Mouse (Mus musculus) liver, adult 2 months (tissue): ENCODE data around the gene Ppil1. TPM values are rescaled to one million over a fixed set of nuclear protein-coding genes. Genes with fewer than 3 reads are reported as not detected.
"Not testable (repeated sequence)": the region's sequence is repeated elsewhere in the genome, so short reads cannot be mapped to it uniquely, and the experiment has no call there.

Source experiments
- DNase-seq: peaks from one replicate; pipeline ENCODE4 v3.0.0-alpha.2; 2011; ENCODE audit warnings: low read depth, low spot score; ENCODE audit errors: extremely low read depth
- H3K27ac ChIP-seq: fragments of 200-500 bp; replicated peaks from 2 replicates; pipeline ENCODE4 v1.5.1; 2012; ENCODE audit warnings: low read depth, mild to moderate bottlenecking, control low read depth, inconsistent platforms, low read length; ENCODE audit not compliant: insufficient read depth
- H3K27me3 ChIP-seq: fragments of 200-500 bp; 2 replicates; pipeline ENCODE4 v1.6.1; 2012; ENCODE audit warnings: mild to moderate bottlenecking, moderate library complexity, low read length, inconsistent platforms; ENCODE audit not compliant: control insufficient read depth, insufficient read depth
- H3K36me3 ChIP-seq: fragments of 200-500 bp; 2 replicates; pipeline ENCODE4 v1.6.1; 2012; ENCODE audit warnings: low read length, inconsistent platforms; ENCODE audit not compliant: control insufficient read depth, insufficient read depth
- H3K4me1 ChIP-seq: fragments of 200-500 bp; 2 replicates; pipeline ENCODE4 v1.6.1; 2011; ENCODE audit warnings: low read length; ENCODE audit not compliant: control insufficient read depth, insufficient read depth
- H3K4me3 ChIP-seq: fragments of 200-500 bp; 2 replicates; pipeline ENCODE4 v1.5.1; 2011; ENCODE audit warnings: low read depth, mild to moderate bottlenecking, control low read depth, low read length, moderate library complexity; ENCODE audit not compliant: insufficient read depth
- H3K79me2 ChIP-seq: fragments of 200-500 bp; 2 replicates; pipeline ENCODE4 v1.6.1; 2012; ENCODE audit warnings: inconsistent platforms, mild to moderate bottlenecking, low read length, moderate library complexity; ENCODE audit not compliant: control insufficient read depth, insufficient read depth
- H3K9ac ChIP-seq: fragments of 200-500 bp; 2 replicates; pipeline ENCODE4 v1.6.1; 2012; ENCODE audit warnings: low read depth, mild to moderate bottlenecking, control low read depth, inconsistent platforms, low read length
- CTCF ChIP-seq: fragments of 200-500 bp; IDR thresholded peaks from 2 replicates; pipeline ENCODE4 v1.5.1; 2011; ENCODE audit warnings: low read depth, low read length, control low read depth
- POLR2A ChIP-seq: fragments of 200-500 bp; IDR thresholded peaks from 2 replicates; pipeline ENCODE4 v1.6.1; 2011; ENCODE audit warnings: low read length, control low read depth; ENCODE audit not compliant: insufficient read depth; ENCODE audit errors: extremely low read depth
- WGBS: fragments of 180-500 bp; shearing (Covaris S2); methylation state at CpG from one replicate; pipeline ENCODE4 v1.1.7; 2018; 5-methylcytosine and 5-hydroxymethylcytosine counted together
- polyA plus RNA-seq: library from polyadenylated mRNA; depleted of rRNA; stranded (reverse); fragments of >200 nt; gene quantifications from 2 replicates; pipeline ENCODE4 v1.2.3, GENCODE M21; 2012
- total RNA-seq: library from RNA; depleted of rRNA; stranded (reverse); fragments of >200 nt; gene quantifications from 2 replicates; pipeline ENCODE4 v1.2.3, GENCODE M21; 2014

Ppil1 gene
- total and polyA plus RNA-seq, 2 experiments = 10.4 to 14.7 TPM

DNA sequence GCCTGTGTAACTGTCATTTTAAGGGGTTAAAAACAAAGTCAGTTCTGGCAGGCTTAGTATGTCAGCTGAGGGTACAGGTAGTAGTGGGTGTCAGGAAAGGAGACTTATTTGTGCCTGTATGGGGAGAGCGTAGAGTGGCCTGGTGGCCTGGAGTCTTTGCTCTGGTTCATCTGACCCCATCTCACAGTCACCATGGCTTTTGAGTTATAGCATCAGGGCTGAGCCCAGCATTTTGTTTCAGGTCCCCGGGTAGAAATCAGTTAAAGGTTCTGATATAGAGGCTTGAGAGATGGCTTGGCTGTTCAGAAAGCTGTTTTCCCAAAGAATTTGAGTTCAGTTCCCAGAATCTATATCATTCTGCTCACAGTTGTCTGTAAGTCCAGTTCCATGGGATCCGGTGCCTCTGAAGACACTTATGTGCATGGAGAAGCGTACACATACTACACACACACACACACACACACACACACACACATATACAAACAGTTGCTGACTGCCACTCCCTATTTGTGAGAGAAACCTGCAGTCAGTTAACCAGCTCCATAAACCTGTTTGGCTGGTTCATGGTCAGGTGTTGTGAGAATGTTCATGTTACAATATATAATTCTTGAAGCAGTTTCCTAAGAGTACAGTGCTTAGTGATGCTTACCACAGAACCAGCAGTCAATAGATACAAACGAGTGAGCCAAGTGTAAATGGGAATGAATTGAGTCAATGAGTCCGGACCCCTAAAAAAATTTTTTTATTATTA is 4.1 kb upstream of the Ppil1 start:
- Histone ChIP-seq H3K9ac (peak overlapping the region; percentile 39; the same call in 1 of the 2 replicates), H3K36me3 (no peaks in the 10 kb centered on the region), H3K27ac (no peak overlapping the region), H3K79me2 (peaks cover 3% of the 10 kb centered on the region; the same call in 1 of the 2 replicates), H3K27me3 (no peaks in the 10 kb centered on the region), H3K4me3 (no peak overlapping the region), H3K4me1 (peaks cover 9% of the 10 kb centered on the region)
- no peak for DNase-seq
- TF ChIP-seq CTCF = no peak
- no peak for TF ChIP-seq POLR2A
- WGBS = 53% methylated on average over 6 of the region's 6 CpGs

DNA sequence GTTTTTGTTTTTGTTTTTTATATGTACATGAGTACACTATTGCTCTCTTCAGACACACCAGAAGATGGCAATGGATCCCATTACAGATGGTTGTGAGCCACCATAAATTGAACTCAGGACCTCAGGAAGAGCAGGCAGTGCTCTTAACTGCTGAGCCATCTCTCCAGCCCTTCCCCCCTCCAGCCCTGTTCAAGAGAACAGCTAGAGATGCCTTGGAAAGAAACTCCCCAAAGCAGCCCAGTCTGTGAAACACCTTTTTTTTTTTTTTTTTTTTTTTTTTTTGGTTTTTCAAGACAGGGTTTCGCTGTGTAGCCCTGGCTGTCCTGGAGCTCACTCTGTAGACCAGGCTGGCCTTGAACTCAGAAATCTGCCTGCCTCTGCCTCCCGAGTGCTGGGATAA is 3.1 kb upstream of the Ppil1 start:
- H3K27ac ChIP-seq, H3K4me3 ChIP-seq, H3K4me1 ChIP-seq, H3K27me3 ChIP-seq, DNase-seq, H3K79me2 ChIP-seq, H3K36me3 ChIP-seq, H3K9ac ChIP-seq: not testable (repeated sequence)
- WGBS = 80% methylated on average over 2 of the region's 2 CpGs

DNA sequence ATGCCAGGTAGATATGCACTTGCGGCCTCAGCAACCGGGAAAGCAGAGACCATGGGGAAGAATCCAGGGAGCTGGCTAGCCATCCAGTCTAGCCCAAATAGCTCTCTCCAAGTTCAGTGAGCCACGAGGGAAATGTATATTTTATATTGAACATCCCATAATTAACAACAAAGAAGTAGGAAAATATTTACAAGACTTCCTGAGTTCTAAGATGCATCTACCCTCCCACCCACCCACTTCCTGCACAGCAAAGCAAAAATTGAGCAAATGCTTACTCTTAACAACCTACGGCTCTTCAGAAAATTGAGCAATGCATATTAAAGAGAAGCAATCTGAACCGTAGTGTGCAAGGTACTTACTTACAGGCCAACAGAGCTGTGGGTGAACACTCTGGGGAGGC is 774 bp upstream of the Ppil1 start:
- Histone ChIP-seq H3K36me3 (no peaks in the 10 kb centered on the region), H3K4me3 (no peak overlapping the region), H3K4me1 (peaks cover 5% of the 10 kb centered on the region), H3K79me2 (peaks cover 3% of the 10 kb centered on the region; the same call in 1 of the 2 replicates), H3K9ac (0 out of 2 replicates have a peak overlapping the region, but pooled peaks have one; percentile 25), H3K27me3 (no peaks in the 10 kb centered on the region), H3K27ac (peak overlapping the region; percentile 86)
- no peak for DNase-seq
- WGBS = 71% methylated on average over 5 of the region's 5 CpGs
- no peak for TF ChIP-seq POLR2A
- TF ChIP-seq CTCF = no peak

DNA sequence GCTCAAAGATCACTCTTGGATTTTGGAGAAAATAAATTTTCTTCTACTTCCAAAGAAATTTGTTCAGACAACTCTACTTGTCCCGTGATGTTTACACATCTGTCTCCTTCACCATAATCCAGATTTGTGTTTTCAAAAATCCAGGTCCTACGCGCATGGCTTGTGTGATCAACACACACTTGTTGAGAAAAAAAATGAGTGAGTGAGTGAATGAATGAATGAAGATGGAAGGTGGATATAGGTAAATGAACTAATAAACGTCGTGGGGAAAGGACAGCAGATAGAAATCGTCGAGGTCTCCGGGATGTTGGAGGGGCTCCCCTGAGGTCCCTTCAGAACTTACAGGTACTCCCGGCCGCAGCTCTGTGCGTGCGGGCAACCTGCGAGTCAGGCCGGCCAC is 569 bp downstream of the Ppil1 start:
- Histone ChIP-seq H3K4me1 (peaks cover 9% of the 10 kb centered on the region), H3K9ac (peak overlapping the region; percentile 91), H3K27ac (peak overlapping the region; percentile 86), H3K27me3 (no peaks in the 10 kb centered on the region), H3K79me2 (peaks cover 4% of the 10 kb centered on the region; the same call in 1 of the 2 replicates), H3K36me3 (no peaks in the 10 kb centered on the region), H3K4me3 (peak overlapping the region; percentile 84)
- no peak for DNase-seq
- WGBS = under 1% methylated on average over 14 of the region's 14 CpGs
- TF ChIP-seq CTCF = no peak
- TF ChIP-seq POLR2A = no peak

DNA sequence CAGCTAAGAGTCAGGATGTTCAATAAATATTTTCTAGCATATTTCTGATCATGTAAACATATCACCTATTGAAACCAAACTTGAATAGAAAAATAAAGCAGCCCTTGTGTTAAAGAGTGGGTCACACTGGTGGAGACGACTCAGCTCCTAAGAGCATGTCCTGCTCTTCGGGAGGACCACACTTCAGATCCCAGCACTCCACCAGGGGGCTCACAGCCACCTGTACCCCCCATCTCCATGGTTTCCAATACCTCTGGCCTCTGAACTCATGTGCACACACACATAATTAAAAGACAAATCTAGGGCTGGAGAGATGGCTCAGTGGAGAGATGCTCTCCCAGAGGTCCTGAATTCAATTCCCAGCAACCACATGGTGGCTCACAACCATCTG is 1.7 kb downstream of the Ppil1 start:
- Histone ChIP-seq H3K4me1 (peaks cover 16% of the 10 kb centered on the region), H3K36me3 (no peaks in the 10 kb centered on the region), H3K4me3 (no peak overlapping the region), H3K79me2 (peaks cover 6% of the 10 kb centered on the region; the same call in 1 of the 2 replicates), H3K9ac (no peak overlapping the region), H3K27me3 (no peaks in the 10 kb centered on the region), H3K27ac (no peak overlapping the region)
- DNase-seq = no peak
- WGBS = 64% methylated on average over 2 of the region's 2 CpGs
- no peak for TF ChIP-seq POLR2A
- TF ChIP-seq CTCF = no peak

DNA sequence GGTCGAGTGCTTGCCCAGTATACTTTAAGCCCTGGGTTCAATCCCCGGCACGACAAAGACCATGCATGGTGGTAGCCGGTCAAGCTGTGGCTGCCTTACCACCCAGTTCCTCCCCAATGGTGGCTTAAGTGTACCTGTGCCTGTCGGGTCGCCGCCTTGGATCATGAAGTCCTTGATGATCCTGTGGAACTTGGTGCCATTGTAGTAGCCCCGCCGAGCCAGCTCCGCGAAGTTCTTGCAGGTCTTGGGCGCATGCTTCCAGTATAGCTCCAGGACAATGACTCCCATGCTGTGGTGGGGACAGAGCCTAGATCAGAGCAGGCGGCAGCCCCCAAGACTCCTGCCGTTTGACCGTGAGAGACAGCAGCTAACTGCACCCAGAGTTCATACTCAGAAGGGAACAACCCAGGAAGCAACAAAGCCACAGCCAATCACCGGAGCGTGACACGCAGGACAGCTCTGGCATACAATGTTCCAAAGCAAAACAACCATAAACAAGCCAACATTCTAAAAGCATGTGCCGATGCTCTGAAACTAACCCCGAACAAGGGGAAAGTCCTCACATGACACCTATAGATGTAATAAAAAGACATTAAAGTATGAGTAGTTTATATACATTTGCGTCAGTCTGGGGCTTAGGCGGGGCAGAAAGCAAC is 2.3 kb downstream of the Ppil1 start:
- DNase-seq = no peak
- no peaks in the 10 kb centered on the region for H3K27me3 ChIP-seq
- H3K79me2 ChIP-seq = peaks cover 6% of the 10 kb centered on the region; the same call in 1 of the 2 replicates
- H3K4me1 ChIP-seq = peaks cover 20% of the 10 kb centered on the region
- TF ChIP-seq CTCF (no peak), POLR2A (no peak)
- H3K4me3 ChIP-seq = no peak overlapping the region
- WGBS = 90% methylated on average over 22 of the region's 22 CpGs
- H3K36me3 ChIP-seq = no peaks in the 10 kb centered on the region
- no peak overlapping the region for H3K27ac ChIP-seq
- H3K9ac ChIP-seq = no peak overlapping the region
